Mouse (Mus musculus) urinary bladder, postnatal 10 days (tissue): ENCODE results near the gene Ncoa5.

Experiments used
- DNase-seq: peaks from one replicate; pipeline ENCODE4 v3.0.0; 2022; ENCODE audit warnings: low spot score

Gene Ncoa5

GRCm38 (mm10) chr2:165034131-165035057, at the start of gene Ncoa5:
TSS of gene Ncoa5 (minus strand) at chr2:165034867.
- DNase-seq = peak; percentile 93

GRCm38 (mm10) chr2:165081257-165081656, 46.6 kb upstream of the Ncoa5 start:
- DNase-seq = no peak

DNA sequence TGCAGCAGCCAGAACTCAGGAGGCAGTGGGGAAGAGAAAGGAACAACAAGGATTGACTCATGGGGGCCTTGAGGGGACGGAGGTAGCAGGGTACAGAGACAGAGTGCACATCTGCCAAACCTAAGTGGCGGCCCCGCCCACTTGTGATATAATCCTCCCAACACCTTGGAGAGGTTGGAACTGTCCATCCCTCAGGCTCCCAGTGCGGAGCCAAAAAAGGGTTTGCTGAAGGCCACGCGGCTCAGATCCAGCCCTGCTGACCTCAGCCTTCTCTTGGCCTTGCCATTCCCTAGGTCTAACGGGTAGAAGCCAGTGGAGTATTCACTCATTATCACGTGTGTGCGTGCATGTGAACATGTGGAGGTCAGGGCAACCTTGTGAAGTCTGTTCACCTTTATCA, 46.0 kb upstream of the Ncoa5 start:
- no peak for DNase-seq

- DNase-seq = no peak
Observed at GRCm38 (mm10) chr2:165078605-165079004, 43.9 kb upstream of the Ncoa5 start.

DNA sequence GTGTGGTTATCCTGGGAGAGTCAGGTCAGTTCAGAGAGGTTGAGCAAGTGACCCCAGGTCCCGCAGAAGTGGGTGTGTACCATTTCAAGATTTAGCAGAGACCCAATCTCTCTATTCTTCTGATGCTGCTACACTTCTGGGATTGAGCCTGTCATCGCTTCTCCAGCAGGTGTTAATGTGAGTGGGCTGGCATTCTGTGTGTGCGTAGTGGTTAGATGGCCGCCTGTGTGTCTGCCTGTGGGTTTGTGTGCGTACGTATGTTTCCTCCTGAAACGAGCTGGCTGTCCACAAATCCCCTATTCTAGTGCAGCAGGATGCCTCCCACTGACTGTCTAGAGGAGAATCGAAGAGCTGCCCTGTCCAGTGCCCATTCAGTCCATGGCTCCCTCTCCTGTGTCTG, 43.4 kb upstream of the Ncoa5 start:
- no peak for DNase-seq

DNA sequence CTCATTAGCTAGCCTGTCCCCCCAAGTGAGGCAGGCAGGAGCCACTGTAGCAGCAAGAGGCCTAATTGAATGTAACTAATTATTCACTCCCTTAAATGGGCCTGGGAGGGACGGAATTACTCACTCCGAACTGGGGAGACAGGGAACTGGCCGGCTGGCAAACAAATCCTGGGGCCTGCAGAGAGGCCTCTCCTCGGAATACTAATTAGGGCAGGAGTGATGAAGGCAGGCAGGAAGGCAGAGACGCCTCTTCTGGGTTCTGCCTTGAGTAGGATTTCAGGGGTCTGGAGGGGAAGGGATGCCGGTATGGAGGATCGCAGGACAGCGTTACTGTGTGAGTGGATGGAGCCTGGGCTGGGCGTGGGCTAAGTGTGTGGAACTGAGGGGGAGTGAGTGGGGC, 42.4 kb upstream of the Ncoa5 start:
- DNase-seq = no peak

DNA sequence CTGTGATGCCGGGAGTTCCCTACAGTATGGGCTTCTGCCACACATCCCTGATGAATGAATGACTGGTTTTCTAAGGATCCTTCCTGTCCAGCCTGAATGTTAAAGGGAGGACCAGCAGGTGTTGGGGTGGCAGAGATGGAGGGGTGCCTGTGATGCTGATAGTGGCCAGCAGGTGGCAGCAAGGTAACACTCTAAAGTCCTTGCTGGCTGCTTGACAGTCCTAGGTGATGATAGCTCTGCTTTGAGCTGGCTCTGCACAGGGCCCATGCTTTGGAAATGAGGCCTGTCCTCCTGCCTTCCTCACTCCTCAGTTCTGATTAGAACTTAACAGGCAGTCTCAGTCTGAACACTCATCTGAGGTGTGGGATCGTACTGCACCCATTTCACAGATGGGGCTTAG, 40.3 kb upstream of the Ncoa5 start:
- peak; percentile 30 for DNase-seq

DNA sequence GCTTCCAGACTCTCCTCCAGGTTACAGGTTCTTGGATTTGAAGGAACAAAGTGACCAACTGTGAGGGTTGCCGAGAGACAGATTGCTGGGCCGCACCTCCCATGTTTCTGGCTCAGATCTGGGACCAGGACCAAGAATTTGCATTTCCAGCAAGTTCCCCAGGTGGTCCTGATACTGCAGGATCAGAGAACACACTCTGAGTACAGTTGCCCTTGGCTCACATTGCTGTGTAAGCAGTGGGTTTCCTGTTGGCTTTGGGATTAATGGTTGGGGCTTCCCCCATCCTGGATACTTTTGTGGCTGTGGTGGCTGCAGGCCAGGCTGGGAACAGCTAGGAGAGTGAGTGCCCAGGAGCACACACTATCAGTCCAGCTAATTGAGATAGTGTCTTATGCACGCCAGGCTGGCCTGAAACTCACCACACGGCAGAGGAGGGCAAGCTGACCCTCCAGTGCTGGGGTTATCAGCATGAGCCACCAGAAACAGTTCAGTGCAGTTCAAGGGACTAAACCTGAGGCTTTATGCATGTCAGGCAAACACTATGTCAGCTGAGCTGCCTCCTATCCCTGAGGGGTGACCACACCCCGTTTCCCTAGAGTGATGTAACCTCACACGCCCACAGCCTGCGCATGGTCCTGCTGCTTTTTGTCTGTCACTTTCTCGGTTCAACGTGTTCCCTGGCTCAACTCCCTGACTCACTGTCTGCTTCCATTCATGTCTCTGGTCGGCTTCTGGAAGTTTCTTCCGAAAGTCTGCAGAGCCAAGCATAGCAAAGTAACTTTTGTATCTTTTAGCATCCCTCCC, 39.6 kb upstream of the Ncoa5 start:
- no peak for DNase-seq

DNA sequence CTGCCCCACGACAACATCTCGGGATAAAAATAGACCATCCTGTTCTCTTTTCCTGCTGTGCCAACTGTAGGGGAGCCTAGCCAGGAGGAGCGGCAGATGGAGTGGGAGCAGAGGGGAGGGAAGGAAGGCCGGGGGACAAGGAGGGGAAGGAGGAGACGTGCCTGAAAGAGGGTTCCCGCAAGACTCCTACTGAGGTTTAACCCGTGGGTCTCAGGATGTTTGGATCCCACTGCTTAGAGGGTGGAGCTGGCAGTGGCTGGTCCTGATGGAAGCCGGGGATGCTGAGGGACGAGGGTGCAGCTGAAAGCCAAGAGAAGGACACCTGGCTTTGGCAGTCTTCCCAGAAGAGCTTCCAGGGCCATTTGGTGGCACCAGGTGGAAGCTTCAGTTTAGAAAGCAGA, 38.7 kb upstream of the Ncoa5 start:
- no peak for DNase-seq

DNA sequence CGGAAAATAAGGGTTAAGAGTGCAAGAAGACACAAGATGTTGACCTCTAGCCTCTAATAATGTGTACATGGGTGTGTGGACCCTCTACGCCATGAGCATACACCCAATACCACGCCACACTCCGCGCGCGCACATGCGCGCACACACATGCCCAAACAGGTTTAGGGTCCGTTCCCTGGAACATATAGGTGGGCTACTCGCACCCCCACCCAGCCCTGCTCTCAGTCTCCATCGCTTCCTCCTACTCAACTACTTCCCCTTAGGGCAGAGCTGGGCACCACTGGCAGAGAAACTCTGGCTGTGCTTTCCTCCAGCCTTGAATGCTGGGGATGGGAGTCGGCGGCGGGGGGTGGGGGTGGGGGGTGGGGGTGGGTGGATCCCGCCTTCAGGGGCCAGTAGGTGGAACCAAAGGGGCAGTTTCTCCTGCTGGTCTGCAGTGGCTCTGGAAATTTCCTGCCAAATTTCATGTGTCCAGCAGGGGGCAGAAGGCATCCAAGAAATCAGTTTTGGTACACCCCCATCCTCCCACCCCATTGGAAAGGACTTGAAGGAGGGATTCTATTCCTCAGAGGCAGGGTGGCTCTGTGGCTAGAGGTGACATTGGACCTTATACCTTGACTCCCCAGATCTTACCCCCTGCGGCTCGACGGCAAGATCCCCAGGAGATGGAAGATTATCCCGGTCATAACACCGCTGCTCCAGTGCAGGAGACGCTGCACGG, 35.6 kb upstream of the Ncoa5 start:
- no peak for DNase-seq

DNA sequence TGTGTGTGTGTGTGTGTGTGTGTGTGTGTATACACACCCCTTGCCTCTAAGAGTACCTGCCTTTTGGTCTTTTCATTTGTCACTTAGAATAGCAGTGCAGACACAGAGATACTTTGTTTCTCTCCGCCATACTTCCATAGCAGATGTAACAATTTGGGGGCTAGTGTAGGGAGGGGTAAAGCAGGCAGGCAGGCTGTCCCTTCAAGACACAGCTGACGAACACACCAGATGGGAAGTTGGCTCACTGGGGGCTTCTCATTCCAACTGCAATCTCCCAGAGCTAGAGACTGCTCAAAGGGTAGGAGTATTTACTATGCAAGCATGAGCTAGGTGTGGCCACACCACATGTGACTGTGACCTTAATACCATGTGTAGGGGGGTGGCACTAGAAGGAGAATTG, 34.1 kb upstream of the Ncoa5 start:
- no peak for DNase-seq

DNA sequence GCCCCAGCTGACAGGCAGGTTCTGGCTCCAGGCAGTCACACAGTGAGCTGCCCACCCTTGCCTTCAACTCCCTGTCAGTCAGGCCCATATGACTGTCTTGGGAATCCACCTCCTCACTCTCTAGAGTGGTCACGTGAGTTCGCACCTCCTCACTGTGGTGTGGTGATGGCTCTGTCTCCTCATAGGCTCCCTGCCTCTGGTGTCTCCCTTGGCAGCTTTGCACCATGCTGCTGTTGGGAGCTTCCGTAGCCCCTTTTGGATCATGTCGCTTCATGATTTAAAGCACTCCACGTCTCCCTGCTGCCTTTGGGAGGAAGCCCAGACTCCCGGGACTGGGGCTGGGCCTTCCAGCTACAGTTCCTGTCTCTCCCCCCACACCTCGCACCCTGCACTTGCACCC, 29.8 kb upstream of the Ncoa5 start:
- no peak for DNase-seq

- no peak for DNase-seq
Observed at GRCm38 (mm10) chr2:165061638-165062433, 27.2 kb upstream of the Ncoa5 start.

DNA sequence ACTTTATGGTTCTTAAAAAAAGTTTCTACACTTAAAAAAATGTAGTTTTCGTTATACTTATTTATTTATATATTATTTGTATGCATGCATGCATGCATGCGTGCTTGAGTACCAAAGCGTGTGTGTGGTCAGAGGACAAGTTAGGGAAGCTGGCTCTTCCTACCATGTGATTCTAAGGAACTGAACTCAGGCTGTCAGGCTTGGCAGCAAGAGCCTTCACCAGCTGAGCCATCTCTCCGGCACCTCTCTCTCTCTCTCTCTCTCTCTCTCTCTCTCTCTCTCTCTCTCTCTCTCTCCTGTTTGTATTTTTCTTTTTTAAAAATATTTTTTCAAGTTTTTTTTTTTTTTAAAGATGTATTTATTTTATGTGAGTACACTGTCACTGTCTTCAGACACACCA, 25.3 kb upstream of the Ncoa5 start:
- DNase-seq = no peak

- no peak for DNase-seq
Observed at GRCm38 (mm10) chr2:165056377-165057085, 21.9 kb upstream of the Ncoa5 start.

- no peak for DNase-seq
Observed at GRCm38 (mm10) chr2:165055905-165056304, 21.2 kb upstream of the Ncoa5 start.

DNA sequence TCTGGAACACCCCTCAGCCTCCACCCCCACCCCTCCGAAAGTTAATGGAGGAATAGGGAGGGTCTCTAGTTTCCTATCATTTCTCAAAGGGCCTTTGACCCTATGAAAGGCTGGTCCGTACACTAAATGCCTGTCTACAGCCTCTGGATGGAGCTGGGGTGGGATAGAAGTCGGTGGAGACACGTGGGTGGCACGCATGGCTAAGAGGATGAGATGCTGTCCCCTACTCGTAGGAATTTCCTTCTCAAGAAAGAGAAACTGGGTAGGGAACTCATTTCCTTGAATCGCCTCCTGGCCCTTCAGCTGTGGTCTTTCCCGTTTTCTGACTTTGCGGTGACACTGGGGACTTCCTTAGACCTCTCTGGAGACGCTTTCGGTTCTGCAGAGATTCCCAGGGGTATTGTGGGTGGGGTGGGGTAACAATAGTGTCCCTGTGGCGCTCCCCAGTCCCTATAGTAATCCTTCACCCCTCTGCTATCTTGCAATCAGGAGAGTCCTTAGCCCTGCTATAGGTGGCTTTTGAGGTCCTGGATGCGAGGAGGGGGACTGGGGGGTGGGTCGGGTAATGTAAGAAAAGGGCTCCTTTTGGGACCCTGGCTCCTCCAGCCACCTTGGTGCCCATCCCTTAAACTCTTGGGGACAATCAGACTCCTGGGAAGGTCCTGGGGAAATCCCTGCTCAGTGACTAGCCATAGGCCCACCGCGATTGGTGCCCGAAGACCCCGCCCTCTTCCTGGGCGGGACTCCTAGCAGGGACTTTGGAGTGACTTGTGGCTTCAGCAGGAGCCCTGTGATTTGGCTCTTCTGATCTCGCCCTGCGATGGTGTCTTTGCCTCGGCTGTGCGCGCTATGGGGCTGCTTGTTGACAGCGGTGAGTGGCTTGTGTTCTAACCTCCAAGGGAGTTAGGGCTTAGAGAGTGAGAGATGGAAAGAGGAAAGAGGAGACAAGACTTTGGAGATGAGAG, 20.5 kb upstream of the Ncoa5 start, which contains the start of gene Cd40:
TSS of gene Cd40 (plus strand) at position 740 of the 965 bp plus-strand sequence.
- DNase-seq = no peak

- DNase-seq = no peak
Observed at GRCm38 (mm10) chr2:165051566-165051965, 16.9 kb upstream of the Ncoa5 start.

DNA sequence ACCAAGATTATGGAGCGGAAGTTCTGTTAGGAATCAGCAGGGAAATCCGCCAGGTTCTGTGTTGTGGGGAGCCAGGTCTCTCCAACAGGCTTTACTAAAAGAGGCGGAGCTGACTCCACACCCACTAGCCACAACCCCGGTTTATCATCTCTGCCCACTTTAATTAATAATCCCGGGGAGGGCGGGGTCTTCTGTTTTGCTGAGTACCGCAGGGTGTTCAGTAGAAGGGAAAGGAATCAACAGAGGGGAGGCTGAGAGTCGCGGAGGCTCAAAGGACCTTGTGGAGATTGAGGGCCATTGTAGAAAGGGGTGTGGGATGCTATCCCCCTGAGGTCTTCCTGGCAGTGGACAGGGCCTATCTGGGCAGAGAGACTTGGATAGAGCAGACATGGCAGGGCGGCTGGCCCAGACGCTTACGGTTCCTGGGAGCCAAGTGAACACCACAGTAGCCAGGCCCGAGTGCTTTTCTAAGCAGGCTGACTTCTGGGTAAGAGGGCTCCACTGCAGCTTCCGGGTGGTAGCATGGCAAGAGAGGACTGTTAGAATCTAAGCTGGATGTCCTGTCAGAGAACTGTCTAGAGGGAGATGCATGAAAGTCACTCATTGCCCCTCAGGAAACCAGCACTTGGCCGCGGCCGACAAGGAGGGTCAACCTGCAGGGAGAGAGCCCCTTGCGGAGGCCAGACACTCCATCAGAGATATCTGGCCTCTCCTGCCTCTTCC, 16.3 kb upstream of the Ncoa5 start:
- no peak for DNase-seq
